Mouse (Mus musculus): Measurements from ENCODE around the gene Ern1. TPM values are rescaled to one million over a fixed set of nuclear protein-coding genes. Genes with fewer than 3 reads are reported as not detected.

Gene Ern1
- total and polyA plus RNA-seq, 2 experiments = 18.2 to 52.8 TPM

GRCm38 (mm10) chr11:106383051-106383790 lies 104.4 kb downstream of the Ern1 start:
- no peaks in the 10 kb centered on the region for H3K36me3 ChIP-seq (ENCODE audit: control insufficient read depth, insufficient read depth, low read length)
- DNase-seq (ENCODE audit: extremely low read depth, low read depth, low spot score) = no peak
- 78% methylated on average over 6 of the region's 6 CpGs for WGBS

GRCm38 (mm10) chr11:106382424-106382823 lies 105.2 kb downstream of the Ern1 start:
- no peak for TF ChIP-seq CTCF (IDR thresholded peaks at IDR 0.05; ENCODE audit: low read depth, low read length)
- TF ChIP-seq POLR2A (IDR thresholded peaks at IDR 0.05; ENCODE audit: extremely low read depth, insufficient read depth, low read length) = no peak
- Histone ChIP-seq H3K27ac (replicated peaks; ENCODE audit: insufficient read depth, low read depth, low read length) (peak overlapping the region; percentile 64), H3K4me3 (ENCODE audit: insufficient read depth, low read depth, low read length) (peak overlapping the region; percentile 37), H3K79me2 (ENCODE audit: control insufficient read depth, insufficient read depth, low read length) (no peaks in the 10 kb centered on the region), H3K36me3 (ENCODE audit: control insufficient read depth, insufficient read depth, low read length) (no peaks in the 10 kb centered on the region), H3K27me3 (ENCODE audit: control insufficient read depth, insufficient read depth, low read length) (no peaks in the 10 kb centered on the region), H3K9ac (ENCODE audit: low read depth, low read length) (peak overlapping the region; percentile 33; the same call in 1 of the 2 replicates), H3K4me1 (ENCODE audit: control insufficient read depth, insufficient read depth, low read length) (no peaks in the 10 kb centered on the region; the same call in 1 of the 2 replicates)
- 83% methylated on average over 5 of the region's 5 CpGs for WGBS
- DNase-seq (ENCODE audit: extremely low read depth, low read depth, low spot score) = no peak

More at GRCm38 (mm10) chr11:106383051-106383790, 104.4 kb downstream of the Ern1 start:
- TF ChIP-seq CTCF (IDR thresholded peaks at IDR 0.05; ENCODE audit: low read depth, low read length) = no peak
- no peak for TF ChIP-seq POLR2A (IDR thresholded peaks at IDR 0.05; ENCODE audit: extremely low read depth, insufficient read depth, low read length)
- Histone ChIP-seq H3K9ac (ENCODE audit: low read depth, low read length) (no peak overlapping the region), H3K4me1 (ENCODE audit: control insufficient read depth, insufficient read depth, low read length) (no peaks in the 10 kb centered on the region; the same call in 1 of the 2 replicates), H3K27me3 (ENCODE audit: control insufficient read depth, insufficient read depth, low read length) (no peaks in the 10 kb centered on the region), H3K79me2 (ENCODE audit: control insufficient read depth, insufficient read depth, low read length) (no peaks in the 10 kb centered on the region), H3K27ac (replicated peaks; ENCODE audit: insufficient read depth, low read depth, low read length) (peak overlapping the region; percentile 77), H3K4me3 (ENCODE audit: insufficient read depth, low read depth, low read length) (no peak overlapping the region)

DNA sequence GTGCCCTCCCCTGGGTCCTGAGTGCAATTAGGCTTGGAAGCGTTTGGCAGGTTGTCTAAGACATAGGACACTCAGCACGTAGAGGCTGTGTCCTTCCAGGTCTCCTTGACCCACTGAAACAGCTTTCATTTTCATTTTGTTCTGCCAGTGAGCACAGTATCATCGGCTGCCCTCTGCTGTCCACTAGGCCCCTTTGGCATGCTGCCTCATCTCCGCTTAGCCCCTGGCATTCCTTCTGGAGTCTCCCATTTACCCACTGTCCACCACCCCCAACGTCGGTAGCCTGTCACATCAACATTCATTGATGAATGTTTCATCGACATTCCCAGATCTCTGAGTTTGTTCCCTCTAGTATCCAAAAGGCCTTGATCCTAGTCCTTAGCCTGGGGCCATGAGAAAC lies 105.8 kb downstream of the Ern1 start:
- H3K9ac ChIP-seq (ENCODE audit: low read depth, low read length) = peak overlapping the region; percentile 33; the same call in 1 of the 2 replicates
- H3K27me3 ChIP-seq (ENCODE audit: control insufficient read depth, insufficient read depth, low read length) = no peaks in the 10 kb centered on the region
- no peaks in the 10 kb centered on the region; the same call in 1 of the 2 replicates for H3K4me1 ChIP-seq (ENCODE audit: control insufficient read depth, insufficient read depth, low read length)
- peak; percentile 44 for TF ChIP-seq CTCF (IDR thresholded peaks at IDR 0.05; ENCODE audit: low read depth, low read length)
- TF ChIP-seq POLR2A (IDR thresholded peaks at IDR 0.05; ENCODE audit: extremely low read depth, insufficient read depth, low read length) = no peak
- no peaks in the 10 kb centered on the region for H3K79me2 ChIP-seq (ENCODE audit: control insufficient read depth, insufficient read depth, low read length)
- WGBS = 60% methylated on average over 7 of the region's 7 CpGs
- peak overlapping the region; percentile 37 for H3K4me3 ChIP-seq (ENCODE audit: insufficient read depth, low read depth, low read length)
- peak overlapping the region; percentile 64 for H3K27ac ChIP-seq (replicated peaks; ENCODE audit: insufficient read depth, low read depth, low read length)
- no peaks in the 10 kb centered on the region for H3K36me3 ChIP-seq (ENCODE audit: control insufficient read depth, insufficient read depth, low read length)
- no peak for DNase-seq (ENCODE audit: extremely low read depth, low read depth, low spot score)

- WGBS = 81% methylated on average over 11 of the region's 11 CpGs
- Histone ChIP-seq H3K36me3 (ENCODE audit: control insufficient read depth, insufficient read depth, low read length) (no peaks in the 10 kb centered on the region), H3K4me1 (ENCODE audit: control insufficient read depth, insufficient read depth, low read length) (no peaks in the 10 kb centered on the region; the same call in 1 of the 2 replicates), H3K4me3 (ENCODE audit: insufficient read depth, low read depth, low read length) (no peak overlapping the region), H3K27me3 (ENCODE audit: control insufficient read depth, insufficient read depth, low read length) (no peaks in the 10 kb centered on the region), H3K79me2 (ENCODE audit: control insufficient read depth, insufficient read depth, low read length) (no peaks in the 10 kb centered on the region), H3K9ac (ENCODE audit: low read depth, low read length) (no peak overlapping the region), H3K27ac (replicated peaks; ENCODE audit: insufficient read depth, low read depth, low read length) (no peak overlapping the region)
- DNase-seq (ENCODE audit: extremely low read depth, low read depth, low spot score) = no peak
- TF ChIP-seq CTCF (IDR thresholded peaks at IDR 0.05; ENCODE audit: low read depth, low read length) (peak; percentile 22; the same call in 1 of the 2 replicates), POLR2A (IDR thresholded peaks at IDR 0.05; ENCODE audit: extremely low read depth, insufficient read depth, low read length) (no peak)
Measured at GRCm38 (mm10) chr11:106381011-106381410, 106.6 kb downstream of the Ern1 start.

- Histone ChIP-seq H3K36me3 (ENCODE audit: control insufficient read depth, insufficient read depth, low read length) (no peaks in the 10 kb centered on the region), H3K4me3 (ENCODE audit: insufficient read depth, low read depth, low read length) (no peak overlapping the region), H3K27ac (replicated peaks; ENCODE audit: insufficient read depth, low read depth, low read length) (no peak overlapping the region), H3K79me2 (ENCODE audit: control insufficient read depth, insufficient read depth, low read length) (no peaks in the 10 kb centered on the region), H3K27me3 (ENCODE audit: control insufficient read depth, insufficient read depth, low read length) (no peaks in the 10 kb centered on the region), H3K4me1 (ENCODE audit: control insufficient read depth, insufficient read depth, low read length) (no peaks in the 10 kb centered on the region), H3K9ac (ENCODE audit: low read depth, low read length) (no peak overlapping the region)
- 74% methylated on average over 5 of the region's 5 CpGs for WGBS
- no peak for DNase-seq (ENCODE audit: extremely low read depth, low read depth, low spot score)
- TF ChIP-seq POLR2A (IDR thresholded peaks at IDR 0.05; ENCODE audit: extremely low read depth, insufficient read depth, low read length) (no peak), CTCF (IDR thresholded peaks at IDR 0.05; ENCODE audit: low read depth, low read length) (no peak)
Measured at GRCm38 (mm10) chr11:106374979-106375378, 112.7 kb downstream of the Ern1 start.

GRCm38 (mm10) chr11:106374559-106374958 lies 113.1 kb downstream of the Ern1 start:
- 37% methylated on average over 9 of the region's 9 CpGs for WGBS
- no peak for TF ChIP-seq CTCF (IDR thresholded peaks at IDR 0.05; ENCODE audit: low read depth, low read length)
- no peak for TF ChIP-seq POLR2A (IDR thresholded peaks at IDR 0.05; ENCODE audit: extremely low read depth, insufficient read depth, low read length)
- Histone ChIP-seq H3K4me3 (ENCODE audit: insufficient read depth, low read depth, low read length) (no peak overlapping the region), H3K4me1 (ENCODE audit: control insufficient read depth, insufficient read depth, low read length) (no peaks in the 10 kb centered on the region), H3K27ac (replicated peaks; ENCODE audit: insufficient read depth, low read depth, low read length) (no peak overlapping the region), H3K27me3 (ENCODE audit: control insufficient read depth, insufficient read depth, low read length) (no peaks in the 10 kb centered on the region), H3K79me2 (ENCODE audit: control insufficient read depth, insufficient read depth, low read length) (no peaks in the 10 kb centered on the region), H3K36me3 (ENCODE audit: control insufficient read depth, insufficient read depth, low read length) (no peaks in the 10 kb centered on the region), H3K9ac (ENCODE audit: low read depth, low read length) (no peak overlapping the region)
- DNase-seq (ENCODE audit: extremely low read depth, low read depth, low spot score) = no peak

Measured in liver, adult 2 months (tissue).